Mouse (Mus musculus) bone marrow macrophage, adult 2 months (primary cell): ENCODE measurements at regions not wholly inside any gene's neighbourhood (a gene's known extent, or its start where the extent isn't known, plus 50 kb on each side); places are given as distances from the start of the nearest gene placed in this dataset.

Experiments used
- CTCF ChIP-seq: IDR thresholded peaks from 2 replicates; pipeline ENCODE4 v1.5.1; 2012; ENCODE audit warnings: low read depth, mild to moderate bottlenecking, low read length, moderate library complexity
- POLR2A ChIP-seq: IDR thresholded peaks from 2 replicates; pipeline ENCODE4 v1.6.1; 2012; ENCODE audit warnings: mild to moderate bottlenecking, low read depth, low read length, borderline replicate concordance

GRCm38 (mm10) chr3:146344402-146345025 lies 59.9 kb upstream of the Ssx2ip start:
- TF ChIP-seq POLR2A, result no peak
- TF ChIP-seq CTCF, result no peak
